Mouse (Mus musculus): Measurements from ENCODE around the gene Ninl.

DNA sequence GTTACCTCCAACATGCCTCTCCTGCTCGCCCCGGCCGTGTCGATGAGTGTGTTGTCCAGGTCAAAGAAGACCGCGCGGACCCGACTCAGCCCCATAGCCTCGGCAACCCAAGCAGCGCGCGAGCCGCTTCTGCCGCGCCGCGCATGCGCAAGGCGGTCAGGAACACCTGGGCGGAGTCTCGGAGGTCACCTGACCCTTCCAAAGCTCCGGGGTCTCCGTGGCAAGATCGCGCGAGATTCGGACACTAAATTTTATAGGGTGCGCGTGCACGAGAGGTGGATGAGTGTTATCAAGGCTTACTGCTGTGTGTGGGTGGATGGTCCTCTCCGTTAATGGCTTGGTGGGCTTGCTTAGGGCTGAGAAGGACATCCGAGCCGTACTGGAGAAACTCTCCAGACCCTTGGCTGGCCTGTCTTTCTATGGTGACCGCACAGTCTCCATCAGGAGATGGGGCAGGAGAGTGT is at the start of gene Ninl, which contains the start of gene Nanp:
- TF ChIP-seq POLR2A (IDR thresholded peaks at IDR 0.05; ENCODE audit: low read depth, low read length) (no peak), CTCF (IDR thresholded peaks at IDR 0.05; ENCODE audit: extremely low read depth, insufficient read length, insufficient replicate concordance, low read depth, low read length) (no peak)
